Mouse (Mus musculus): ENCODE results near the gene Pcsk6. TPM values are rescaled to one million over a fixed set of nuclear protein-coding genes. Genes with fewer than 3 reads are reported as not detected.

Pcsk6 gene
- polyA plus RNA-seq, 1 experiment, result 4.6 TPM

- TF ChIP-seq POLR2A (IDR thresholded peaks at IDR 0.05; ENCODE audit: control insufficient read depth, low read depth, low read length) (no peak), CTCF (IDR thresholded peaks at IDR 0.05; ENCODE audit: control insufficient read depth, insufficient read depth, insufficient replicate concordance, low read depth, low read length) (no peak)
- H3K27me3 ChIP-seq (ENCODE audit: control insufficient read depth, insufficient read depth, low read length), result no peaks in the 10 kb centered on the region
- H3K4me3 ChIP-seq (ENCODE audit: control insufficient read depth, low read depth, low read length), result no peak overlapping the region
- no peaks in the 10 kb centered on the region for H3K4me1 ChIP-seq (ENCODE audit: control insufficient read depth, insufficient read depth, low read length)
- no peaks in the 10 kb centered on the region for H3K36me3 ChIP-seq (ENCODE audit: control insufficient read depth, insufficient read depth, low read length)
- H3K27ac ChIP-seq (ENCODE audit: control insufficient read depth, insufficient read depth, low read depth, low read length), result no peak overlapping the region
Measured at GRCm38 (mm10) chr7:65993410-65993809, 131.9 kb downstream of the Pcsk6 start.

- H3K36me3 ChIP-seq (ENCODE audit: control insufficient read depth, insufficient read depth, low read length), result no peaks in the 10 kb centered on the region
- H3K4me3 ChIP-seq (ENCODE audit: control insufficient read depth, low read depth, low read length), result no peak overlapping the region
- no peak overlapping the region for H3K27ac ChIP-seq (ENCODE audit: control insufficient read depth, insufficient read depth, low read depth, low read length)
- H3K27me3 ChIP-seq (ENCODE audit: control insufficient read depth, insufficient read depth, low read length), result no peaks in the 10 kb centered on the region
- no peaks in the 10 kb centered on the region for H3K4me1 ChIP-seq (ENCODE audit: control insufficient read depth, insufficient read depth, low read length)
- TF ChIP-seq POLR2A (IDR thresholded peaks at IDR 0.05; ENCODE audit: control insufficient read depth, low read depth, low read length) (no peak), CTCF (IDR thresholded peaks at IDR 0.05; ENCODE audit: control insufficient read depth, insufficient read depth, insufficient replicate concordance, low read depth, low read length) (no peak)
Measured at GRCm38 (mm10) chr7:66001035-66001754, 139.7 kb downstream of the Pcsk6 start.

GRCm38 (mm10) chr7:66001797-66002196 lies 140.3 kb downstream of the Pcsk6 start:
- Histone ChIP-seq H3K27me3 (ENCODE audit: control insufficient read depth, insufficient read depth, low read length) (no peaks in the 10 kb centered on the region), H3K4me3 (ENCODE audit: control insufficient read depth, low read depth, low read length) (no peak overlapping the region), H3K36me3 (ENCODE audit: control insufficient read depth, insufficient read depth, low read length) (no peaks in the 10 kb centered on the region), H3K27ac (ENCODE audit: control insufficient read depth, insufficient read depth, low read depth, low read length) (no peak overlapping the region), H3K4me1 (ENCODE audit: control insufficient read depth, insufficient read depth, low read length) (no peaks in the 10 kb centered on the region)
- no peak for TF ChIP-seq POLR2A (IDR thresholded peaks at IDR 0.05; ENCODE audit: control insufficient read depth, low read depth, low read length)
- TF ChIP-seq CTCF (IDR thresholded peaks at IDR 0.05; ENCODE audit: control insufficient read depth, insufficient read depth, insufficient replicate concordance, low read depth, low read length), result no peak

GRCm38 (mm10) chr7:66003447-66003846 lies 141.9 kb downstream of the Pcsk6 start:
- H3K27ac ChIP-seq (ENCODE audit: control insufficient read depth, insufficient read depth, low read depth, low read length), result no peak overlapping the region
- no peak overlapping the region for H3K4me3 ChIP-seq (ENCODE audit: control insufficient read depth, low read depth, low read length)

GRCm38 (mm10) chr7:66003865-66004638 lies 142.5 kb downstream of the Pcsk6 start:
- TF ChIP-seq CTCF (IDR thresholded peaks at IDR 0.05; ENCODE audit: control insufficient read depth, insufficient read depth, insufficient replicate concordance, low read depth, low read length) (no peak), POLR2A (IDR thresholded peaks at IDR 0.05; ENCODE audit: control insufficient read depth, low read depth, low read length) (no peak)
- Histone ChIP-seq H3K4me1 (ENCODE audit: control insufficient read depth, insufficient read depth, low read length) (no peaks in the 10 kb centered on the region), H3K27me3 (ENCODE audit: control insufficient read depth, insufficient read depth, low read length) (no peaks in the 10 kb centered on the region), H3K4me3 (ENCODE audit: control insufficient read depth, low read depth, low read length) (no peak overlapping the region), H3K27ac (ENCODE audit: control insufficient read depth, insufficient read depth, low read depth, low read length) (no peak overlapping the region), H3K36me3 (ENCODE audit: control insufficient read depth, insufficient read depth, low read length) (no peaks in the 10 kb centered on the region)

More at GRCm38 (mm10) chr7:66003447-66003846, 141.9 kb downstream of the Pcsk6 start:
- H3K36me3 ChIP-seq (ENCODE audit: control insufficient read depth, insufficient read depth, low read length), result no peaks in the 10 kb centered on the region
- no peak for TF ChIP-seq POLR2A (IDR thresholded peaks at IDR 0.05; ENCODE audit: control insufficient read depth, low read depth, low read length)
- TF ChIP-seq CTCF (IDR thresholded peaks at IDR 0.05; ENCODE audit: control insufficient read depth, insufficient read depth, insufficient replicate concordance, low read depth, low read length), result no peak
- H3K27me3 ChIP-seq (ENCODE audit: control insufficient read depth, insufficient read depth, low read length), result no peaks in the 10 kb centered on the region
- no peaks in the 10 kb centered on the region for H3K4me1 ChIP-seq (ENCODE audit: control insufficient read depth, insufficient read depth, low read length)

GRCm38 (mm10) chr7:66005066-66005465 lies 143.5 kb downstream of the Pcsk6 start:
- no peaks in the 10 kb centered on the region for H3K36me3 ChIP-seq (ENCODE audit: control insufficient read depth, insufficient read depth, low read length)
- no peaks in the 10 kb centered on the region for H3K4me1 ChIP-seq (ENCODE audit: control insufficient read depth, insufficient read depth, low read length)
- TF ChIP-seq CTCF (IDR thresholded peaks at IDR 0.05; ENCODE audit: control insufficient read depth, insufficient read depth, insufficient replicate concordance, low read depth, low read length) (no peak), POLR2A (IDR thresholded peaks at IDR 0.05; ENCODE audit: control insufficient read depth, low read depth, low read length) (no peak)
- H3K27me3 ChIP-seq (ENCODE audit: control insufficient read depth, insufficient read depth, low read length), result no peaks in the 10 kb centered on the region
- no peak overlapping the region for H3K27ac ChIP-seq (ENCODE audit: control insufficient read depth, insufficient read depth, low read depth, low read length)
- no peak overlapping the region for H3K4me3 ChIP-seq (ENCODE audit: control insufficient read depth, low read depth, low read length)

GRCm38 (mm10) chr7:66008161-66008891 lies 146.8 kb downstream of the Pcsk6 start:
- Histone ChIP-seq H3K4me1 (ENCODE audit: control insufficient read depth, insufficient read depth, low read length) (no peaks in the 10 kb centered on the region), H3K27ac (ENCODE audit: control insufficient read depth, insufficient read depth, low read depth, low read length) (no peak overlapping the region), H3K36me3 (ENCODE audit: control insufficient read depth, insufficient read depth, low read length) (no peaks in the 10 kb centered on the region), H3K27me3 (ENCODE audit: control insufficient read depth, insufficient read depth, low read length) (no peaks in the 10 kb centered on the region), H3K4me3 (ENCODE audit: control insufficient read depth, low read depth, low read length) (no peak overlapping the region)
- no peak for TF ChIP-seq POLR2A (IDR thresholded peaks at IDR 0.05; ENCODE audit: control insufficient read depth, low read depth, low read length)
- TF ChIP-seq CTCF (IDR thresholded peaks at IDR 0.05; ENCODE audit: control insufficient read depth, insufficient read depth, insufficient replicate concordance, low read depth, low read length), result no peak

Data from testis, adult 2 months (tissue).